Mouse (Mus musculus) G1E (cell line): ENCODE data around the gene Tshz2. TPM values are rescaled to one million over a fixed set of nuclear protein-coding genes. Genes with fewer than 3 reads are reported as not detected.

Experiments
- ATAC-seq: 2 replicates; pipeline ENCODE4 v1.8.0; 2016; ENCODE audit warnings: mild to moderate bottlenecking; ENCODE audit not compliant: insufficient number of reproducible peaks, poor library complexity, low FRiP score, severe bottlenecking; ENCODE audit errors: extremely low read depth
- DNase-seq: peaks from one replicate; pipeline ENCODE4 v3.0.0; 2012; ENCODE audit warnings: low spot score
- H3K27me3 ChIP-seq: 2 replicates; pipeline ENCODE4 v1.6.1; 2012; ENCODE audit warnings: mild to moderate bottlenecking, low read length, inconsistent platforms; ENCODE audit not compliant: insufficient read depth
- H3K36me3 ChIP-seq: replicated peaks from 2 replicates; pipeline ENCODE3; 2012; ENCODE audit warnings: mild to moderate bottlenecking, inconsistent platforms
- H3K4me1 ChIP-seq: 2 replicates; pipeline ENCODE4 v1.6.1; 2012; ENCODE audit warnings: low read depth, low read length, inconsistent platforms, mixed read lengths; ENCODE audit not compliant: insufficient read depth
- H3K4me3 ChIP-seq: 2 replicates; pipeline ENCODE4 v1.5.1; 2012; ENCODE audit warnings: low read depth, mild to moderate bottlenecking, inconsistent platforms, low read length, moderate library complexity, mixed read lengths
- H3K9me3 ChIP-seq: replicated peaks from 2 replicates; pipeline ENCODE4 v1.6.1; 2012; ENCODE audit warnings: inconsistent platforms
- CTCF ChIP-seq: IDR thresholded peaks from 2 replicates; pipeline ENCODE4 v1.5.1; 2012; ENCODE audit warnings: low read depth, low read length, inconsistent platforms, mixed read lengths
- GATA1 ChIP-seq: IDR thresholded peaks from 2 replicates; pipeline ENCODE4 v1.6.1; 2012; ENCODE audit warnings: borderline replicate concordance, low read length, inconsistent platforms, mixed read lengths
- GATA2 ChIP-seq: IDR thresholded peaks from 2 replicates; pipeline ENCODE4 v1.6.1; 2012; ENCODE audit warnings: low read depth, low read length, inconsistent platforms, borderline replicate concordance
- POLR2AphosphoS5 ChIP-seq: IDR thresholded peaks from 2 replicates; pipeline ENCODE4 v1.6.1; 2012; ENCODE audit warnings: low read depth, low read length, inconsistent platforms; ENCODE audit not compliant: insufficient replicate concordance
- TAL1 ChIP-seq: conservative IDR thresholded peaks from 2 replicates; pipeline ENCODE4 v1.6.1; 2012; ENCODE audit warnings: low read depth, low read length, inconsistent platforms, mixed read lengths
- polyA plus RNA-seq: library from polyadenylated mRNA; stranded (reverse); fragments of >175 nt; gene quantifications from 2 replicates; pipeline ENCODE4 v1.2.3, GENCODE M21; 2012
- total RNA-seq, 2 experiments: library from RNA; stranded (forward) in 1 of 2; stranded (reverse) in 1 of 2; fragments of 200-1000 nt in 1 of 2; fragments of >200 nt in 1 of 2; fragmentation: Nextera tagmentation in 1 of 2; gene quantifications; 2 replicates each; pipeline ENCODE4 v1.2.3; 2014 to 2017

Gene Tshz2
- total and polyA plus RNA-seq, 3 experiments, result 0.16 TPM; not detected in 2

GRCm38 (mm10) chr2:169636414-169636813, 3.6 kb downstream of the Tshz2 start:
- ATAC-seq, result no peak
- TF ChIP-seq GATA2, result no peak
- no peak for TF ChIP-seq POLR2AphosphoS5
- TF ChIP-seq TAL1, result no peak
- no peak for TF ChIP-seq GATA1
- TF ChIP-seq CTCF, result no peak
- Histone ChIP-seq H3K4me1 (no peaks in the 10 kb centered on the region), H3K27me3 (no peaks in the 10 kb centered on the region), H3K9me3 (peaks cover 63% of the 10 kb centered on the region), H3K4me3 (no peak overlapping the region), H3K36me3 (no peaks in the 10 kb centered on the region)
- no peak for DNase-seq

DNA sequence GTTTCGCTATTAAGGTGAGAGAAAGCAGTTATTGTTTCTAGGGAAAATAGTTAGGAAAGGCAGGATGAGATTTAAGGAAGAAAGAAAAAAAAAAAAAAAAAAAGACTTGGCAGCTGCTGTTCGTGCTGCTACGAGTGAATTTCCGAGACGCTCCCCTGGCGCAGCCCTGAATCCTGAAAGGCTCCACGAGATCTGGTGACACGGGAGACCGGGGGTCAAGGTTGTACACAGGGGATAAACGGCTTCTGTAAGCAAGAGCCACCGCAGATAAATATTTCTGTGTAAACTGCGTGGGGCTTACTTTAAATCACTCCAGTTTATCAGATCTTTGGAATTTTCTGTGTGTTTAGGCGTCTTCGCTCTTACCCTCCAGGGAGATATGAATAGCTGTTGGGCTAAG, 8.7 kb downstream of the Tshz2 start:
- Histone ChIP-seq H3K36me3 (no peaks in the 10 kb centered on the region), H3K27me3 (no peaks in the 10 kb centered on the region), H3K9me3 (peaks cover 75% of the 10 kb centered on the region), H3K4me3 (no peak overlapping the region), H3K4me1 (no peaks in the 10 kb centered on the region)
- no peak for ATAC-seq
- TF ChIP-seq POLR2AphosphoS5, result no peak
- no peak for TF ChIP-seq GATA1
- no peak for TF ChIP-seq TAL1
- TF ChIP-seq CTCF, result no peak
- no peak for TF ChIP-seq GATA2
- DNase-seq, result no peak

- ATAC-seq (no peak), DNase-seq (no peak)
- Histone ChIP-seq H3K4me1 (no peaks in the 10 kb centered on the region), H3K9me3 (peaks cover 75% of the 10 kb centered on the region), H3K4me3 (no peak overlapping the region), H3K36me3 (no peaks in the 10 kb centered on the region), H3K27me3 (no peaks in the 10 kb centered on the region)
- TF ChIP-seq GATA2 (no peak), CTCF (no peak), POLR2AphosphoS5 (no peak), GATA1 (no peak), TAL1 (no peak)
Observed at GRCm38 (mm10) chr2:169642420-169642819, 9.6 kb downstream of the Tshz2 start.

- no peaks in the 10 kb centered on the region for H3K36me3 ChIP-seq
- no peaks in the 10 kb centered on the region for H3K4me1 ChIP-seq
- DNase-seq, result no peak
- TF ChIP-seq CTCF (no peak), GATA1 (no peak), TAL1 (no peak), POLR2AphosphoS5 (no peak), GATA2 (no peak)
- peaks cover 83% of the 10 kb centered on the region for H3K9me3 ChIP-seq
- no peak for ATAC-seq
- H3K4me3 ChIP-seq, result no peak overlapping the region
- H3K27me3 ChIP-seq, result no peaks in the 10 kb centered on the region
Observed at GRCm38 (mm10) chr2:169647091-169647490, 14.3 kb downstream of the Tshz2 start.

DNA sequence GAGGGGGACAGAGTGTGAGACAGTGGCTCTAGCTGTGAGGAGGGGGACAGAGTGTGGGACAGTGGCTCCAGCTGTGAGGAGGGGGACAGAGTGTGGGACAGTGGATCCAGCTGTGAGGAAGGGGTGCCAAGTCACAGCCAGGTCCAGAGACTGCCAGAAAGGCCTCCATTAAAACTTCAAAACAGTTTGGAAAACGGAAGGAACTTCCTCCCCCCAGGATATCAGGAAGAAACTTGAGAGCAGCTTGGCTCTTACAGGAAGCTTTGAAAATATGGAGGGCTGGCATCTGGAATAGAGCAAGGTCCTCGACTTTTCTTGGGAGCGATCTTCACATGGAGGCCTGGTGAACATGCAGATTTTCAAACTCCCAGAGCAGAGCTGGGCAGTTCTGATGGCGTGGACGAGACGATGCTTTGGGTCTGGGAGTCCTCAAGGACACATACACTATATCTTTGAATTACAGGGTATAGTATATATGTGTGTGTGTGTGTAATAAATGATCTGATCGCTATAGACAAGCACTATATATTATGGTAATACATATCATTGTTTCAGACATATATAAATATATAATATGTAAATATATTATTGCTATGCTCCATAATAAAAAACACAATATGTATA, 16.6 kb downstream of the Tshz2 start:
- Histone ChIP-seq H3K36me3 (no peaks in the 10 kb centered on the region), H3K9me3 (peaks cover 78% of the 10 kb centered on the region), H3K4me1 (no peaks in the 10 kb centered on the region), H3K27me3 (no peaks in the 10 kb centered on the region), H3K4me3 (no peak overlapping the region)
- no peak for TF ChIP-seq TAL1
- no peak for TF ChIP-seq GATA1
- no peak for TF ChIP-seq CTCF
- TF ChIP-seq GATA2, result no peak
- no peak for TF ChIP-seq POLR2AphosphoS5
- no peak for ATAC-seq
- DNase-seq, result no peak

DNA sequence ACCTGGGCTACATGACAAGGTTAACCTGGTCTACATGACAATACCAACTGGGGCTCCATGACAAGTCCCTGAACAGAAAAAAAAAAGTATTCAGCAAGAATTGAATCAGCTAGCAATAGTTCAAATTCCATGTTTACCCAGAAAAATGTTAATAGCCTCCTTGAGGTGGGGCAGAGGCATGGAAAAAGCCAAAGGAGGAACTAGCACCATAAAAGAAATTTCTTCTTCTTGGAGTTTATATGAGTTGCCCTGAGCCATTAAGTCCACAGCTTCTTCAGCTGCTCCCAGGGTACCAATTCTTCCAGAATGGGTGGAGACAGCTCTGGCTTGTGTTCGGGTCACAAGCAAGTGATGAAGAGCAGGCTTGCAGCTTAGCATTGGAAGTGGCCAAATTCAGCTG, 20.5 kb downstream of the Tshz2 start:
- peaks cover 72% of the 10 kb centered on the region for H3K9me3 ChIP-seq
- no peaks in the 10 kb centered on the region for H3K4me1 ChIP-seq
- DNase-seq, result no peak
- no peaks in the 10 kb centered on the region for H3K36me3 ChIP-seq
- no peak for TF ChIP-seq GATA1
- TF ChIP-seq CTCF, result no peak
- no peak for TF ChIP-seq POLR2AphosphoS5
- TF ChIP-seq TAL1, result no peak
- TF ChIP-seq GATA2, result no peak
- no peaks in the 10 kb centered on the region for H3K27me3 ChIP-seq
- no peak overlapping the region for H3K4me3 ChIP-seq
- no peak for ATAC-seq

DNA sequence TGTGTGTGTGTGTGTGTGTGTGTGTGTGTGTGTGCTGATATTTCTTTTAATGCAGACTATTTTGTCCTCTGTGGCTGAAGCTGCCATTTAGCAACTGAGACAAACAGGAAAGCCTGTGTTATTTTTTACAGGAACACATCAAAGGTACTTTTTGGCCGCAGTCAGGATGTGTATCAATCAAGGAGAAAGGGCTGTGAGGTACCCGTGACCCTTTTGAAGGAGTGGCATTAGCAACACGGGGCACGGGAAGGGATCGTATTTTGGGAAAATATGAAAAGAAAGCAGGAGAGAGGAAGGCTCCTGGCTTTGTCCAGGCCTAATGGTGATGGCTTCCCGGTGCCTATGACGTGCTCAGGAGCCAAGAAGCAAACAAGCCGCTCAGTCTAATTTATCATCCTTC, 31.0 kb downstream of the Tshz2 start:
- no peak for TF ChIP-seq GATA2
- TF ChIP-seq POLR2AphosphoS5, result no peak
- no peak for TF ChIP-seq TAL1
- TF ChIP-seq CTCF, result no peak
- no peak for TF ChIP-seq GATA1
- Histone ChIP-seq H3K27me3 (no peaks in the 10 kb centered on the region), H3K36me3 (no peaks in the 10 kb centered on the region), H3K9me3 (peaks cover 79% of the 10 kb centered on the region), H3K4me1 (no peaks in the 10 kb centered on the region), H3K4me3 (no peak overlapping the region)
- ATAC-seq (no peak), DNase-seq (no peak)
